Mouse (Mus musculus) hindbrain, embryonic 14.5 days (tissue): ENCODE measurements around the gene Dagla. TPM values are rescaled to one million over a fixed set of nuclear protein-coding genes. Genes with fewer than 3 reads are reported as not detected.

Source experiments
- ATAC-seq: fragments of 200-750 bp; cut with Nextera tagmentation; 2 replicates; pipeline ENCODE4 v1.8.0; 2017; ENCODE audit warnings: moderate number of reproducible peaks, mild to moderate bottlenecking, moderate TSS enrichment, moderate library complexity; ENCODE audit not compliant: low FRiP score
- DNase-seq: peaks from one replicate; pipeline ENCODE4 v3.0.0-alpha.2; 2015; ENCODE audit warnings: low spot score
- H3K27ac ChIP-seq: fragments of 300-500 bp; sonication (generic); 2 replicates; pipeline ENCODE4 v1.5.1; 2014; ENCODE audit warnings: mild to moderate bottlenecking, moderate library complexity
- H3K27me3 ChIP-seq: fragments of 300-500 bp; sonication (generic); 2 replicates; pipeline ENCODE4 v1.6.1; 2014; ENCODE audit warnings: mild to moderate bottlenecking, low read length, mixed read lengths; ENCODE audit not compliant: control insufficient read depth, insufficient read depth
- H3K36me3 ChIP-seq: fragments of 300-500 bp; sonication (generic); replicated peaks from 2 replicates; pipeline ENCODE4 v1.6.1; 2014; ENCODE audit not compliant: control insufficient read depth, insufficient read depth
- H3K4me1 ChIP-seq: fragments of 300-500 bp; sonication (generic); replicated peaks from 2 replicates; pipeline ENCODE4 v1.6.1; 2014; ENCODE audit warnings: antibody characterized with exemption, low read length, mixed read lengths; ENCODE audit not compliant: control insufficient read depth, insufficient read depth
- H3K4me2 ChIP-seq: fragments of 300-500 bp; sonication (generic); replicated peaks from 2 replicates; pipeline ENCODE4 v1.6.1; 2014; ENCODE audit warnings: mild to moderate bottlenecking, moderate library complexity
- H3K4me3 ChIP-seq: fragments of 300-500 bp; sonication (generic); replicated peaks from 2 replicates; pipeline ENCODE4 v1.5.1; 2014; ENCODE audit warnings: mild to moderate bottlenecking, low read length
- H3K9ac ChIP-seq: fragments of 300-500 bp; sonication (generic); 2 replicates; pipeline ENCODE4 v1.6.1; 2014
- H3K9me3 ChIP-seq: fragments of 300-500 bp; sonication (generic); 2 replicates; pipeline ENCODE4 v1.6.1; 2016; ENCODE audit warnings: low read length; ENCODE audit not compliant: control insufficient read depth
- WGBS: fragments of 180-500 bp; shearing (Covaris S2); extraction: QIAGEN DNeasy Blood & Tissue Kit; methylation state at CpG from one replicate; pipeline ENCODE4 v1.1.7; 2014; 5-methylcytosine and 5-hydroxymethylcytosine counted together
- polyA plus RNA-seq: library from polyadenylated mRNA; unstranded; fragments of >200 nt; fragmentation: Nextera tagmentation; extraction: Ambion mirVana; gene quantifications from 2 replicates; pipeline ENCODE4 v1.2.1, GENCODE M21; 2014

Gene Dagla
- polyA plus RNA-seq, 1 experiment from 2014 or later: 10.2 TPM

GRCm38 (mm10) chr19:10208851-10209250 lies 95.8 kb downstream of the Dagla start:
- DNase-seq (no peak), ATAC-seq (no peak)
- Histone ChIP-seq H3K27ac (no peak overlapping the region), H3K9me3 (no peaks in the 10 kb centered on the region), H3K36me3 (peaks cover 62% of the 10 kb centered on the region), H3K9ac (no peak overlapping the region), H3K4me3 (no peak overlapping the region), H3K4me1 (peaks cover 7% of the 10 kb centered on the region), H3K4me2 (no peak overlapping the region), H3K27me3 (no peaks in the 10 kb centered on the region)
- WGBS: 91% methylated on average over 3 of the region's 3 CpGs

GRCm38 (mm10) chr19:10205051-10205450 lies 99.6 kb downstream of the Dagla start:
- Histone ChIP-seq H3K36me3 (peaks cover 53% of the 10 kb centered on the region), H3K4me3 (peak overlapping the region; percentile 52), H3K9ac (peak overlapping the region; percentile 82; the same call in 1 of the 2 replicates), H3K4me1 (peaks cover 16% of the 10 kb centered on the region), H3K4me2 (peak overlapping the region; percentile 82), H3K27me3 (no peaks in the 10 kb centered on the region), H3K9me3 (no peaks in the 10 kb centered on the region), H3K27ac (peak overlapping the region; percentile 84; the same call in 1 of the 2 replicates)
- DNase-seq (no peak), ATAC-seq (no peak)
- WGBS: 75% methylated on average over 6 of the region's 6 CpGs

GRCm38 (mm10) chr19:10204616-10205001 lies 100.1 kb downstream of the Dagla start:
- Histone ChIP-seq H3K4me2 (peak overlapping the region; percentile 82), H3K9ac (peak overlapping the region; percentile 82), H3K9me3 (no peaks in the 10 kb centered on the region), H3K4me3 (peak overlapping the region; percentile 52), H3K4me1 (peaks cover 16% of the 10 kb centered on the region), H3K36me3 (peaks cover 53% of the 10 kb centered on the region), H3K27ac (peak overlapping the region; percentile 84), H3K27me3 (no peaks in the 10 kb centered on the region)
- peak; percentile 52 for DNase-seq
- ATAC-seq: no peak
- 2% methylated on average over 5 of the region's 5 CpGs for WGBS

GRCm38 (mm10) chr19:10203848-10204615 lies 100.6 kb downstream of the Dagla start, which contains the start of the genes Tmem258 and Fen1:
Gene Tmem258 (plus strand): TSS chr19:10204014.
Gene Fen1 (minus strand): TSS chr19:10204169.
- Histone ChIP-seq H3K9me3 (no peaks in the 10 kb centered on the region), H3K27me3 (no peaks in the 10 kb centered on the region), H3K27ac (peak within 1 kb of the TSS; percentile 84), H3K36me3 (peaks cover 53% of the 10 kb centered on the region), H3K4me3 (peak within 1 kb of the TSS; percentile 52), H3K4me2 (peak within 1 kb of the TSS; percentile 82), H3K9ac (peak within 1 kb of the TSS; percentile 82), H3K4me1 (peaks cover 16% of the 10 kb centered on the region)
- DNase-seq (peak; percentile 92), ATAC-seq (peak; percentile 95)
- WGBS: under 1% methylated on average over 40 of the region's 40 CpGs

- Histone ChIP-seq H3K9ac (peak overlapping the region; percentile 82), H3K9me3 (no peaks in the 10 kb centered on the region), H3K27me3 (no peaks in the 10 kb centered on the region), H3K4me3 (peak overlapping the region; percentile 52), H3K4me1 (peaks cover 16% of the 10 kb centered on the region), H3K36me3 (peaks cover 46% of the 10 kb centered on the region), H3K27ac (no peak overlapping the region), H3K4me2 (peak overlapping the region; percentile 82)
- WGBS: 4% methylated on average over 23 of the region's 23 CpGs
- ATAC-seq: no peak; the same call in 1 of the 2 replicates
- no peak for DNase-seq
These were observed 101.4 kb downstream of the Dagla start for GRCm38 (mm10) chr19:10203146-10203847.

- Histone ChIP-seq H3K9me3 (no peaks in the 10 kb centered on the region), H3K4me2 (no peak overlapping the region), H3K36me3 (peaks cover 58% of the 10 kb centered on the region), H3K4me3 (no peak overlapping the region), H3K9ac (no peak overlapping the region), H3K27me3 (no peaks in the 10 kb centered on the region), H3K27ac (no peak overlapping the region), H3K4me1 (peaks cover 9% of the 10 kb centered on the region)
- ATAC-seq: peak; percentile 46; the same call in 1 of the 2 replicates
- 31% methylated on average over 3 of the region's 3 CpGs for WGBS
- DNase-seq: peak; percentile 91
These were observed 106.0 kb downstream of the Dagla start for GRCm38 (mm10) chr19:10198723-10199122.

- no peaks in the 10 kb centered on the region for H3K27me3 ChIP-seq
- no peak for ATAC-seq
- no peak overlapping the region for H3K9ac ChIP-seq
- H3K36me3 ChIP-seq: peaks cover 63% of the 10 kb centered on the region
- no peak overlapping the region for H3K4me2 ChIP-seq
- WGBS: 78% methylated on average over 2 of the region's 2 CpGs
- peaks cover 7% of the 10 kb centered on the region for H3K4me1 ChIP-seq
- DNase-seq: no peak
- H3K27ac ChIP-seq: no peak overlapping the region
- H3K9me3 ChIP-seq: no peaks in the 10 kb centered on the region
- H3K4me3 ChIP-seq: no peak overlapping the region
These were observed 106.4 kb downstream of the Dagla start for GRCm38 (mm10) chr19:10198286-10198685.

GRCm38 (mm10) chr19:10197130-10197529 lies 107.5 kb downstream of the Dagla start:
- H3K4me3 ChIP-seq: no peak overlapping the region
- no peaks in the 10 kb centered on the region for H3K4me1 ChIP-seq
- no peak overlapping the region for H3K27ac ChIP-seq
- no peak overlapping the region for H3K9ac ChIP-seq
- no peaks in the 10 kb centered on the region for H3K9me3 ChIP-seq
- H3K4me2 ChIP-seq: no peak overlapping the region
- WGBS: 90% methylated on average over 4 of the region's 4 CpGs
- peaks cover 74% of the 10 kb centered on the region for H3K36me3 ChIP-seq
- no peaks in the 10 kb centered on the region for H3K27me3 ChIP-seq
- ATAC-seq (no peak), DNase-seq (no peak)
